Mouse (Mus musculus) CD4-positive helper T cell, adult 2 months (primary cell): Measurements from ENCODE around the gene Rp2.

ENCODE experiments used
- DNase-seq: peaks from one replicate; pipeline ENCODE4 v3.0.0-alpha.2; 2012; ENCODE audit warnings: low read depth, missing footprints, low spot score

The Rp2 gene

GRCm38 (mm10) chrX:20425140-20425838, 61.0 kb downstream of the Rp2 start, which contains the start of gene Jade3:
Gene Jade3, plus strand, starts transcription at chrX:20425688.
- DNase-seq, result peak; percentile 88

GRCm38 (mm10) chrX:20425839-20426449, 61.7 kb downstream of the Rp2 start:
- DNase-seq, result peak; percentile 31
